Mouse (Mus musculus): ENCODE results near the gene Slc38a3. TPM values are rescaled to one million over a fixed set of nuclear protein-coding genes. Genes with fewer than 3 reads are reported as not detected.
"Not testable (repeated sequence)": the region's sequence is repeated elsewhere in the genome, so short reads cannot be mapped to it uniquely, and the experiment has no call there.

The Slc38a3 gene
- polyA plus RNA-seq, 1 experiment from 2014 or later = 12.9 TPM

DNA sequence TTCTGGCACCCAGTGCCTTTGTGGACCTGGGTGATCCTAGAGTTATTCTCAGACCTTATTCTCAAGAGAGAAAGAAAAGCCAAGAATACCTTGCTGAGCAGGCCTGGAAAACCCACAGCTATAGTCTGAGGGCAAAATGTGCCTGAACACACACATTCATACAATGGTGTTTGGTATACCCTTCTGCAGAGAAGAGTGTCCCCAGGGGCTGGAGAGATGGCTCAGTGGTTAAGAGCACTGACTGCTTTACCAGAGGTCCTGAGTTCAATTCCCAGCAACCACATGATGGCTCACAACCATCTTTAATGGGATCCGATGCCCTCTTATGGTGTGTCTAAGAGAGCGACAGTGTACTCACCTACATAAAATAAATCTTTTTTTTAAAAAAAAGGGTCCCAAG, 9.5 kb upstream of the Slc38a3 start:
- 0 out of 2 replicates have a peak, but pooled peaks cover 10% of the 10 kb centered on the region for H3K36me3 ChIP-seq (ENCODE audit: insufficient read depth, low read length)
- no peaks in the 10 kb centered on the region for H3K9me3 ChIP-seq (replicated peaks; ENCODE audit: low read length)
- no peak for ATAC-seq (replicated peaks; ENCODE audit: low FRiP score, low read depth)
- 83% methylated on average over 2 of the region's 2 CpGs for WGBS
- TF ChIP-seq CTCF (IDR thresholded peaks at IDR 0.05; ENCODE audit: low read depth) = no peak
- DNase-seq (ENCODE audit: low spot score) = no peak
- no peak overlapping the region for H3K27ac ChIP-seq
- no peak overlapping the region for H3K9ac ChIP-seq (ENCODE audit: low read depth, low read length)
- H3K27me3 ChIP-seq (ENCODE audit: insufficient read depth, low read length) = peaks cover 14% of the 10 kb centered on the region
- H3K4me2 ChIP-seq (ENCODE audit: low read length) = no peak overlapping the region
- H3K4me1 ChIP-seq (replicated peaks; ENCODE audit: insufficient read depth, low read length) = peaks cover 7% of the 10 kb centered on the region; the same call in 1 of the 2 replicates
- no peak overlapping the region for H3K4me3 ChIP-seq (replicated peaks; ENCODE audit: low read depth, low read length)

GRCm38 (mm10) chr9:107677819-107678526, 8.6 kb upstream of the Slc38a3 start:
- ATAC-seq (replicated peaks; ENCODE audit: low FRiP score, low read depth); H3K27ac ChIP-seq; H3K4me2 ChIP-seq (ENCODE audit: low read length); H3K4me3 ChIP-seq (replicated peaks; ENCODE audit: low read depth, low read length); H3K9ac ChIP-seq (ENCODE audit: low read depth, low read length); H3K9me3 ChIP-seq (replicated peaks; ENCODE audit: low read length); H3K36me3 ChIP-seq (ENCODE audit: insufficient read depth, low read length); H3K4me1 ChIP-seq (replicated peaks; ENCODE audit: insufficient read depth, low read length): not testable (repeated sequence)
- peak; percentile 79 for TF ChIP-seq CTCF (IDR thresholded peaks at IDR 0.05; ENCODE audit: low read depth)
- DNase-seq (ENCODE audit: low spot score) = peak; percentile 81
- H3K27me3 ChIP-seq (ENCODE audit: insufficient read depth, low read length) = peaks cover 14% of the 10 kb centered on the region
- WGBS = 36% methylated on average over 14 of the region's 14 CpGs

GRCm38 (mm10) chr9:107677091-107677784, 7.9 kb upstream of the Slc38a3 start:
- Histone ChIP-seq H3K4me2 (ENCODE audit: low read length) (no peak overlapping the region), H3K4me3 (replicated peaks; ENCODE audit: low read depth, low read length) (no peak overlapping the region), H3K4me1 (replicated peaks; ENCODE audit: insufficient read depth, low read length) (peaks cover 7% of the 10 kb centered on the region; the same call in 1 of the 2 replicates), H3K9ac (ENCODE audit: low read depth, low read length) (no peak overlapping the region), H3K36me3 (ENCODE audit: insufficient read depth, low read length) (0 out of 2 replicates have a peak, but pooled peaks cover 3% of the 10 kb centered on the region), H3K27ac (no peak overlapping the region), H3K9me3 (replicated peaks; ENCODE audit: low read length) (no peaks in the 10 kb centered on the region), H3K27me3 (ENCODE audit: insufficient read depth, low read length) (peaks cover 14% of the 10 kb centered on the region)
- DNase-seq (ENCODE audit: low spot score) (peak; percentile 73), ATAC-seq (replicated peaks; ENCODE audit: low FRiP score, low read depth) (no peak)
- peak; percentile 75 for TF ChIP-seq CTCF (IDR thresholded peaks at IDR 0.05; ENCODE audit: low read depth)
- WGBS = 20% methylated on average over 17 of the region's 17 CpGs

- no peak for DNase-seq (ENCODE audit: low spot score)
- under 1% methylated on average over 25 of the region's 25 CpGs for WGBS
- Histone ChIP-seq H3K36me3 (ENCODE audit: insufficient read depth, low read length) (no peaks in the 10 kb centered on the region), H3K27ac (no peak overlapping the region), H3K4me2 (ENCODE audit: low read length) (peak overlapping the region; percentile 53), H3K27me3 (ENCODE audit: insufficient read depth, low read length) (peaks cover 14% of the 10 kb centered on the region), H3K4me1 (replicated peaks; ENCODE audit: insufficient read depth, low read length) (peaks cover 7% of the 10 kb centered on the region; the same call in 1 of the 2 replicates), H3K9ac (ENCODE audit: low read depth, low read length) (no peak overlapping the region), H3K4me3 (replicated peaks; ENCODE audit: low read depth, low read length) (peak overlapping the region; percentile 27), H3K9me3 (replicated peaks; ENCODE audit: low read length) (no peaks in the 10 kb centered on the region)
- TF ChIP-seq CTCF (IDR thresholded peaks at IDR 0.05; ENCODE audit: low read depth) = no peak
- ATAC-seq (replicated peaks; ENCODE audit: low FRiP score, low read depth) = no peak
Measured at GRCm38 (mm10) chr9:107676302-107676701, 7.0 kb upstream of the Slc38a3 start.

- Histone ChIP-seq H3K9ac (ENCODE audit: low read depth, low read length) (no peak overlapping the region), H3K4me3 (replicated peaks; ENCODE audit: low read depth, low read length) (peak overlapping the region; percentile 27), H3K4me2 (ENCODE audit: low read length) (peak overlapping the region; percentile 53), H3K9me3 (replicated peaks; ENCODE audit: low read length) (no peaks in the 10 kb centered on the region), H3K27me3 (ENCODE audit: insufficient read depth, low read length) (peaks cover 14% of the 10 kb centered on the region), H3K4me1 (replicated peaks; ENCODE audit: insufficient read depth, low read length) (peaks cover 7% of the 10 kb centered on the region; the same call in 1 of the 2 replicates), H3K36me3 (ENCODE audit: insufficient read depth, low read length) (no peaks in the 10 kb centered on the region), H3K27ac (no peak overlapping the region)
- ATAC-seq (replicated peaks; ENCODE audit: low FRiP score, low read depth) (peak; percentile 25), DNase-seq (ENCODE audit: low spot score) (peak; percentile 87)
- peak; percentile 88 for TF ChIP-seq CTCF (IDR thresholded peaks at IDR 0.05; ENCODE audit: low read depth)
- WGBS = under 1% methylated on average over 39 of the region's 39 CpGs
Measured at GRCm38 (mm10) chr9:107675671-107676301, 6.5 kb upstream of the Slc38a3 start.

Data from kidney, postnatal 0 days (tissue).